Comparison of ENCODE assay signal across 8 mouse cellular contexts in genomic region chr5:41051948-41052347, GRCm38 (mm10).
A peak's percentile ranks its signal among the peaks of the same experiment; 100 is the strongest.
DNase-seq lines count a peak whose midpoint lies in the region; ATAC-seq and TF ChIP-seq lines count a peak whose summit lies in the region.

No protein-coding gene starts in this region.

- DNase-seq in right cerebral cortex, postnatal 4 days: peak; percentile 13
- no peak for DNase-seq in right cerebral cortex, postnatal 25 days
- peak; percentile 28 for DNase-seq in embryonic facial prominence, embryonic 10.5 days (ENCODE audit: low spot score)
- DNase-seq in splenic B cell, adult 2 months (ENCODE audit: low read depth, low spot score): peak; percentile 38
- DNase-seq in urinary bladder, adult 2 months (ENCODE audit: low spot score): no peak
- DNase-seq in gastrocnemius, postnatal 4 days (ENCODE audit: low spot score in 2 of 2): no peak

- no peak overlapping the region for H3K4me3 ChIP-seq in intestine, postnatal 0 days (ENCODE audit: low read depth, low read length)
- H3K4me3 ChIP-seq in intestine, embryonic 15.5 days (replicated peaks): no peak overlapping the region
- H3K4me3 ChIP-seq in embryonic facial prominence, embryonic 10.5 days: no peak overlapping the region

- H3K9me3 ChIP-seq in intestine, postnatal 0 days (ENCODE audit: control insufficient read depth): no peaks in the 10 kb centered on the region
- no peaks in the 10 kb centered on the region for H3K9me3 ChIP-seq in intestine, embryonic 15.5 days
- no peaks in the 10 kb centered on the region for H3K9me3 ChIP-seq in embryonic facial prominence, embryonic 10.5 days

- no peaks in the 10 kb centered on the region for H3K27me3 ChIP-seq in intestine, postnatal 0 days (replicated peaks; ENCODE audit: control insufficient read depth, insufficient read depth, low read length)
- no peaks in the 10 kb centered on the region for H3K27me3 ChIP-seq in intestine, embryonic 15.5 days (replicated peaks)
- no peaks in the 10 kb centered on the region for H3K27me3 ChIP-seq in embryonic facial prominence, embryonic 10.5 days (replicated peaks; ENCODE audit: low read depth, poor library complexity, severe bottlenecking)
- H3K27me3 ChIP-seq in splenic B cell, adult 2 months (ENCODE audit: control insufficient read depth, insufficient read depth, low read length, poor library complexity, severe bottlenecking): no peaks in the 10 kb centered on the region

- TF ChIP-seq CTCF in intestine, postnatal 0 days (IDR thresholded peaks at IDR 0.05; ENCODE audit: low read depth): peak; percentile 61

- 26% methylated on average over 4 of the region's 4 CpGs for WGBS in intestine, postnatal 0 days
- 31% methylated on average over 4 of the region's 4 CpGs for WGBS in intestine, embryonic 15.5 days
- WGBS in embryonic facial prominence, embryonic 10.5 days: 35% methylated on average over 4 of the region's 4 CpGs

- H3K9ac ChIP-seq in intestine, postnatal 0 days (ENCODE audit: low read depth, low read length): no peak overlapping the region
- no peak overlapping the region for H3K9ac ChIP-seq in intestine, embryonic 15.5 days

- H3K4me1 ChIP-seq in intestine, postnatal 0 days (replicated peaks; ENCODE audit: control insufficient read depth, insufficient read depth, low read length): no peaks in the 10 kb centered on the region
- no peaks in the 10 kb centered on the region for H3K4me1 ChIP-seq in intestine, embryonic 15.5 days (replicated peaks)
- no peaks in the 10 kb centered on the region; the same call in 1 of the 2 replicates for H3K4me1 ChIP-seq in embryonic facial prominence, embryonic 10.5 days

- no peaks in the 10 kb centered on the region for H3K36me3 ChIP-seq in intestine, postnatal 0 days (ENCODE audit: control insufficient read depth, insufficient read depth)
- H3K36me3 ChIP-seq in intestine, embryonic 15.5 days: no peaks in the 10 kb centered on the region
- H3K36me3 ChIP-seq in embryonic facial prominence, embryonic 10.5 days (replicated peaks): no peaks in the 10 kb centered on the region
- H3K36me3 ChIP-seq in splenic B cell, adult 2 months (ENCODE audit: control insufficient read depth, insufficient read depth, low read length, poor library complexity, severe bottlenecking): no peaks in the 10 kb centered on the region

- no peak for ATAC-seq in intestine, postnatal 0 days
- no peak for ATAC-seq in intestine, embryonic 15.5 days

- H3K4me2 ChIP-seq in intestine, postnatal 0 days (replicated peaks; ENCODE audit: low read depth): no peak overlapping the region
- no peak overlapping the region for H3K4me2 ChIP-seq in intestine, embryonic 15.5 days (replicated peaks)

- no peak overlapping the region for H3K27ac ChIP-seq in intestine, postnatal 0 days (ENCODE audit: low read depth, low read length)
- no peak overlapping the region for H3K27ac ChIP-seq in intestine, embryonic 15.5 days
- no peak overlapping the region for H3K27ac ChIP-seq in embryonic facial prominence, embryonic 10.5 days (replicated peaks)

Comparison
In these comparisons a context has a peak if more than half of its experiments do, and no peak if none do; other contexts are left out.
1. DNase-seq: peak in right cerebral cortex, postnatal 4 days (single experiment), embryonic facial prominence, embryonic 10.5 days (single experiment) and splenic B cell, adult 2 months (single experiment); none in right cerebral cortex, postnatal 25 days (single experiment), urinary bladder, adult 2 months (single experiment) and gastrocnemius, postnatal 4 days (0 of 2).